Mouse (Mus musculus): ENCODE measurements around the gene Gm5901. TPM values are rescaled to one million over a fixed set of nuclear protein-coding genes. Genes with fewer than 3 reads are reported as not detected.

The Gm5901 gene
- polyA plus RNA-seq, 1 experiment from 2014 or later = not detected

DNA sequence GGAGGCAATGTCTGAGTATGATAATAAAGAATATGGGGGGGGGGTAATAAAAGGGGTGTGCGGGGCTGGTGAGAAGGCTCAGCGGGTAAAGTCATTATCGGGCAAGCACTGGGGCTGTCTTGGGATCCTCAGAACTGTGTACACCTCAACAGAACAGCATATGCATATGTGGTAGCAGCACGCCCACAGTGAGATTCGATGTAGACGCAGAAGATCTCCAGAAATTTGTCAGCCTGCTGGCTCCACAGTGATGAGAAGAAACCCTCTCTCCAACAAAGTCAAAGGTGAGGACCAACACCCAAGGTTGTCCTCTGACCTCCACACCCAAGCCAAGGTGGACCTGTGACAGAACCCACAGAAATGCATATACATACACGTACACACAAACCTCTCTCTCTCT is 41.7 kb downstream of the Gm5901 start:
- Histone ChIP-seq H3K9me3 (ENCODE audit: control insufficient read depth, low read length) (no peaks in the 10 kb centered on the region), H3K9ac (ENCODE audit: low read length) (no peak overlapping the region), H3K27me3 (ENCODE audit: control insufficient read depth, insufficient read depth, low read length) (no peaks in the 10 kb centered on the region), H3K27ac (ENCODE audit: low read depth, low read length) (no peak overlapping the region), H3K4me1 (ENCODE audit: control insufficient read depth, insufficient read depth, low read length) (no peaks in the 10 kb centered on the region), H3K4me2 (ENCODE audit: low read depth) (no peak overlapping the region), H3K4me3 (ENCODE audit: low read depth, low read length) (no peak overlapping the region), H3K36me3 (ENCODE audit: control insufficient read depth, insufficient read depth, low read length) (no peaks in the 10 kb centered on the region)
- WGBS = 85% methylated on average over 7 of the region's 7 CpGs
- DNase-seq (ENCODE audit: low spot score) = no peak
- no peak for ATAC-seq (ENCODE audit: insufficient read depth, low FRiP score, low TSS enrichment)

DNA sequence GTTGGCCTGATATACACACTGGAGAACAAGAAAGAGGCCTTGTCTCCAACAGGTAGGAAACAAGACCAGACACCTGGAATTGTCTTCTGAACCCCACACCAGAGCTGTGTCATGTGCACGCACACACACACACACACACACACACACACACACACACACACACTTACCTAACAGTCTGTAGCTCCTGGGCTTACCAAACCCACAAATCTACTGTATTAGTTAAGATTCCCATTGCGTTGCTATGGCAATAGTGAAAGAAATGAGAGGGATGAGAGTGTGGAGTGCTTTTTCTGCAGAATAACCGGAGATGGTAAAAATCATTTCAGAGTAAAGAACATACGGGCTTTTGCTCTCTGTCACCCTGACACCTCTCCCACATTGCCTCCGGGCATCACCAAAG is 43.3 kb downstream of the Gm5901 start:
- H3K27me3 ChIP-seq (ENCODE audit: control insufficient read depth, insufficient read depth, low read length) = no peaks in the 10 kb centered on the region
- H3K4me1 ChIP-seq (ENCODE audit: control insufficient read depth, insufficient read depth, low read length) = no peaks in the 10 kb centered on the region
- no peak overlapping the region for H3K27ac ChIP-seq (ENCODE audit: low read depth, low read length)
- H3K36me3 ChIP-seq (ENCODE audit: control insufficient read depth, insufficient read depth, low read length) = no peaks in the 10 kb centered on the region
- 85% methylated on average over 5 of the region's 5 CpGs for WGBS
- no peak overlapping the region for H3K4me2 ChIP-seq (ENCODE audit: low read depth)
- H3K9me3 ChIP-seq (ENCODE audit: control insufficient read depth, low read length) = no peaks in the 10 kb centered on the region
- ATAC-seq (ENCODE audit: insufficient read depth, low FRiP score, low TSS enrichment) = no peak
- H3K9ac ChIP-seq (ENCODE audit: low read length) = no peak overlapping the region
- no peak for DNase-seq (ENCODE audit: low spot score)
- no peak overlapping the region for H3K4me3 ChIP-seq (ENCODE audit: low read depth, low read length)

DNA sequence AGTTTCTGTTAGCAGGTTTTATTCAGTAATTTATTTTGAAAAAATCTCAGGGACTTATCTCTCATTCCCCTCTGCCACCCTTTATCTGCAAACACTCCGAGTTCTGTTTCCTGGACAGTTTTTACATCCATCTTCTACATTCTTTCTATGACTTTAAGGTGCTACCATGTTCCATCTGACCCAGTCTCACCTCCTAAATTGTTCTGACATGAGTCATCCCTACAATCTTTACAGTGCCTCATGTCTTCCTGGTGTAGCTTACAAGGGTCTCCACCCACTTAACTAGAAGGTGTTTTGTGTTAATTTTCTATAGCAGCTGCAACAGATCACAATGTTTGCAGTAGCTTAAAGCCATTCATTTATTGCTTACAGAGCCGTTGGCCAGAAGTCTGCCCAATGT is 46.1 kb downstream of the Gm5901 start:
- ATAC-seq (ENCODE audit: insufficient read depth, low FRiP score, low TSS enrichment) (no peak), DNase-seq (ENCODE audit: low spot score) (no peak)
- 75% methylated on average over 2 of the region's 2 CpGs for WGBS
- Histone ChIP-seq H3K27me3 (ENCODE audit: control insufficient read depth, insufficient read depth, low read length) (peaks cover 13% of the 10 kb centered on the region), H3K4me2 (ENCODE audit: low read depth) (no peak overlapping the region), H3K4me1 (ENCODE audit: control insufficient read depth, insufficient read depth, low read length) (no peaks in the 10 kb centered on the region), H3K4me3 (ENCODE audit: low read depth, low read length) (no peak overlapping the region), H3K36me3 (ENCODE audit: control insufficient read depth, insufficient read depth, low read length) (no peaks in the 10 kb centered on the region), H3K9me3 (ENCODE audit: control insufficient read depth, low read length) (no peaks in the 10 kb centered on the region), H3K27ac (ENCODE audit: low read depth, low read length) (no peak overlapping the region), H3K9ac (ENCODE audit: low read length) (no peak overlapping the region)

DNA sequence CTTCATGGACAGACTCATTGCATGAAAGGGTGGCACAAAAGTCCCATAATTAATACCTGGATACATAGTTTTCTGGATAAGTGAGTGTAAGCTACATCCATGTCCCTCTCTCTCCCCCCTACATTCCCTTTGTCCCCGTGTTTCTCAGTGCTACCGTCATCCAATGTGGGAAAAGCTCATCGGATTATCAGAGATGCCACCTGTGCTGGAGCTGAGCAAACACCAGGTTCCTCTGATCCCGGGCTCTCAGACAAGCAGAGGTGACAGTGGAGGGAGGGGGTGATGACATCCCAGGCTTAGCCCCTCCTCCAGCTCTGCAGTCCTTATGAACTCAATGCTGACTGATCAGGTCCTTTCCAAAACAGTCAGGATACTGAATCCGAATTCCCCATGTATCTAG is 49.5 kb downstream of the Gm5901 start:
- Histone ChIP-seq H3K36me3 (ENCODE audit: control insufficient read depth, insufficient read depth, low read length) (no peaks in the 10 kb centered on the region), H3K4me1 (ENCODE audit: control insufficient read depth, insufficient read depth, low read length) (no peaks in the 10 kb centered on the region), H3K4me3 (ENCODE audit: low read depth, low read length) (no peak overlapping the region), H3K27ac (ENCODE audit: low read depth, low read length) (no peak overlapping the region), H3K4me2 (ENCODE audit: low read depth) (no peak overlapping the region), H3K27me3 (ENCODE audit: control insufficient read depth, insufficient read depth, low read length) (peaks cover 24% of the 10 kb centered on the region), H3K9ac (ENCODE audit: low read length) (no peak overlapping the region), H3K9me3 (ENCODE audit: control insufficient read depth, low read length) (no peaks in the 10 kb centered on the region)
- 34% methylated on average over 5 of the region's 5 CpGs for WGBS
- DNase-seq (ENCODE audit: low spot score) = no peak
- no peak for ATAC-seq (ENCODE audit: insufficient read depth, low FRiP score, low TSS enrichment)

DNA sequence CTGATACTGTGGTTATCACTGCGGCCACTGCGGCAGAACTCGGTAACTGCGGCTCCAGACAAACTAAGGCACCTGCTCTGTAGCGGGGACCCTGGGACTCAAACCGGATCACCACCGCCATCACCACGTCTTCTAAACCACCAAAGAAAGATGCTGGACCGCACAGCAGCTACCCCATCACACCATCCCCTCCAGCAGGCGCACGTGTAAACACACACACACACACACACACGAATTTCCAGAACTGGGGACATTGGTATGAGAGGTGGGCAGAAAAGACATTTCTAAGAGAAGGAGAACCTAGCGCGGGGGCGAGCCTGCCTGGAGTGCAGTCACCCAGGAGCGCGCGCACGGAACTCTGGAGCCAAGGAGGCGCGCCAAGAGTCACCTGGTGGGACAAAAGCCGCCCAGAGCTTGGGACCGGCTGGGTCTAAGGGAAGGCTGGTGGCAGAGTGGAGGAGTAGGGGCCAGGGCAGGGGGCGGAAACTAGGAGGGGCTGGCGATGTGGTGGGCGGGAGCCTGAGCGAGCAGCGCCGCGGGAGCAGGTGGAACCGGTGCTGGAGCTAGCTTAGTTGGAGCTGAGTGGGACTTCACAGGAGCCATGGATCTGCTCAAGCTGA is 50.7 kb downstream of the Gm5901 start, which contains the start of gene Cckbr:
Gene Cckbr (plus strand): TSS at position 308 of the 620 bp plus-strand sequence.
- Histone ChIP-seq H3K27me3 (ENCODE audit: control insufficient read depth, insufficient read depth, low read length) (peaks cover 24% of the 10 kb centered on the region), H3K9me3 (ENCODE audit: control insufficient read depth, low read length) (no peaks in the 10 kb centered on the region)

GRCm38 (mm10) chr7:105426051-105426450 is 51.2 kb downstream of the Gm5901 start:
- ATAC-seq (ENCODE audit: insufficient read depth, low FRiP score, low TSS enrichment) = no peak; the same call in 1 of the 2 replicates

More for the DNA sequence above, 50.7 kb downstream of the Gm5901 start, which contains the start of gene Cckbr:
- Histone ChIP-seq H3K36me3 (ENCODE audit: control insufficient read depth, insufficient read depth, low read length) (no peaks in the 10 kb centered on the region), H3K4me3 (ENCODE audit: low read depth, low read length) (peak within 1 kb of the TSS; percentile 39), H3K27ac (ENCODE audit: low read depth, low read length) (no peak within 1 kb of the TSS), H3K9ac (ENCODE audit: low read length) (peak within 1 kb of the TSS; percentile 20; the same call in 1 of the 2 replicates), H3K4me2 (ENCODE audit: low read depth) (peak within 1 kb of the TSS; percentile 73), H3K4me1 (ENCODE audit: control insufficient read depth, insufficient read depth, low read length) (no peaks in the 10 kb centered on the region)
- ATAC-seq (ENCODE audit: insufficient read depth, low FRiP score, low TSS enrichment) (peak; percentile 86), DNase-seq (ENCODE audit: low spot score) (peak; percentile 35)
- under 1% methylated on average over 31 of the region's 31 CpGs for WGBS

More at GRCm38 (mm10) chr7:105426051-105426450, 51.2 kb downstream of the Gm5901 start:
- Histone ChIP-seq H3K9me3 (ENCODE audit: control insufficient read depth, low read length) (no peaks in the 10 kb centered on the region), H3K4me2 (ENCODE audit: low read depth) (peak overlapping the region; percentile 73), H3K36me3 (ENCODE audit: control insufficient read depth, insufficient read depth, low read length) (no peaks in the 10 kb centered on the region), H3K9ac (ENCODE audit: low read length) (peak overlapping the region; percentile 20; the same call in 1 of the 2 replicates), H3K4me1 (ENCODE audit: control insufficient read depth, insufficient read depth, low read length) (no peaks in the 10 kb centered on the region), H3K27me3 (ENCODE audit: control insufficient read depth, insufficient read depth, low read length) (peaks cover 24% of the 10 kb centered on the region), H3K4me3 (ENCODE audit: low read depth, low read length) (peak overlapping the region; percentile 39), H3K27ac (ENCODE audit: low read depth, low read length) (no peak overlapping the region)
- 5% methylated on average over 11 of the region's 11 CpGs for WGBS
- DNase-seq (ENCODE audit: low spot score) = no peak

Other genes with a start within 250 kb of the Gm5901 start
- not detected in 2 replicates for gene Olfr683, start 228.0 kb upstream of the Gm5901 start, polyA plus RNA-seq (2014; fragmentation: Nextera tagmentation; extraction: Ambion mirVana)
- not detected in 2 replicates for gene Olfr684, start 211.4 kb upstream of the Gm5901 start, polyA plus RNA-seq (2014; fragmentation: Nextera tagmentation; extraction: Ambion mirVana)
- gene Olfr685, start 189.0 kb upstream of the Gm5901 start, polyA plus RNA-seq (2014; fragmentation: Nextera tagmentation; extraction: Ambion mirVana) = not detected in 2 replicates
- gene Olfr686, start 167.6 kb upstream of the Gm5901 start, polyA plus RNA-seq (2014; fragmentation: Nextera tagmentation; extraction: Ambion mirVana) = not detected in 2 replicates
- gene Olfr688, start 86.9 kb upstream of the Gm5901 start, polyA plus RNA-seq (2014; fragmentation: Nextera tagmentation; extraction: Ambion mirVana) = not detected in 2 replicates
- gene Olfr689, start 63.9 kb upstream of the Gm5901 start, polyA plus RNA-seq (2014; fragmentation: Nextera tagmentation; extraction: Ambion mirVana) = not detected in 2 replicates
- not detected in 2 replicates for gene Olfr690, start 40.9 kb upstream of the Gm5901 start, polyA plus RNA-seq (2014; fragmentation: Nextera tagmentation; extraction: Ambion mirVana)
- not detected in 2 replicates for gene Olfr691, start 32.8 kb upstream of the Gm5901 start, polyA plus RNA-seq (2014; fragmentation: Nextera tagmentation; extraction: Ambion mirVana)
- not detected in 2 replicates for gene Olfr692, start 6.8 kb upstream of the Gm5901 start, polyA plus RNA-seq (2014; fragmentation: Nextera tagmentation; extraction: Ambion mirVana)
- 33.0 and 36.1 TPM in 2 replicates for gene Fam160a2, start 25.0 kb downstream of the Gm5901 start, polyA plus RNA-seq (2014; fragmentation: Nextera tagmentation; extraction: Ambion mirVana)
- not detected in 2 replicates for gene Cnga4, start 29.5 kb downstream of the Gm5901 start, polyA plus RNA-seq (2014; fragmentation: Nextera tagmentation; extraction: Ambion mirVana)
- gene Cckbr, start 50.7 kb downstream of the Gm5901 start, polyA plus RNA-seq (2014; fragmentation: Nextera tagmentation; extraction: Ambion mirVana) = not detected in 2 replicates
- gene Cavin3, start 107.3 kb downstream of the Gm5901 start, polyA plus RNA-seq (2014; fragmentation: Nextera tagmentation; extraction: Ambion mirVana) = 22.8 and 23.0 TPM in 2 replicates
- 47.3 and 53.7 TPM in 2 replicates for gene Smpd1, start 179.3 kb downstream of the Gm5901 start, polyA plus RNA-seq (2014; fragmentation: Nextera tagmentation; extraction: Ambion mirVana)
- gene Apbb1, start 206.6 kb downstream of the Gm5901 start, polyA plus RNA-seq (2014; fragmentation: Nextera tagmentation; extraction: Ambion mirVana) = 115 and 128 TPM in 2 replicates
- 0.37 TPM in 1 of 2 replicates, not detected in the other for gene Hpx, start 225.1 kb downstream of the Gm5901 start, polyA plus RNA-seq (2014; fragmentation: Nextera tagmentation; extraction: Ambion mirVana)